Mouse (Mus musculus) heart, embryonic 12.5 days (tissue): ENCODE measurements around the gene Epha2. TPM values are rescaled to one million over a fixed set of nuclear protein-coding genes. Genes with fewer than 3 reads are reported as not detected.

Experiments used
- ATAC-seq: fragments of 200-750 bp; cut with Nextera tagmentation; 2 replicates; pipeline ENCODE4 v1.8.0; 2017; ENCODE audit warnings: moderate TSS enrichment, moderate library complexity; ENCODE audit not compliant: insufficient number of reproducible peaks, low FRiP score
- H3K27ac ChIP-seq: fragments of 300-500 bp; sonication (generic); 2 replicates; pipeline ENCODE4 v1.5.1; 2016; ENCODE audit warnings: mild to moderate bottlenecking, moderate library complexity; ENCODE audit not compliant: poor library complexity, severe bottlenecking
- H3K27me3 ChIP-seq: fragments of 300-500 bp; sonication (generic); replicated peaks from 2 replicates; pipeline ENCODE4 v1.6.1; 2016; ENCODE audit warnings: mild to moderate bottlenecking, moderate library complexity
- H3K36me3 ChIP-seq: fragments of 300-500 bp; sonication (generic); 2 replicates; pipeline ENCODE4 v1.6.1; 2016; ENCODE audit warnings: mild to moderate bottlenecking, moderate library complexity
- H3K4me1 ChIP-seq: fragments of 300-500 bp; sonication (generic); replicated peaks from 2 replicates; pipeline ENCODE4 v1.6.1; 2016; ENCODE audit warnings: mild to moderate bottlenecking
- H3K4me2 ChIP-seq: fragments of 300-500 bp; sonication (generic); 2 replicates; pipeline ENCODE4 v1.6.1; 2016; ENCODE audit warnings: mild to moderate bottlenecking, moderate library complexity
- H3K4me3 ChIP-seq: fragments of 300-500 bp; sonication (generic); 2 replicates; pipeline ENCODE4 v1.5.1; 2016; ENCODE audit warnings: mild to moderate bottlenecking
- H3K9ac ChIP-seq: fragments of 300-500 bp; sonication (generic); 2 replicates; pipeline ENCODE4 v1.6.1; 2016; ENCODE audit warnings: mild to moderate bottlenecking, moderate library complexity
- H3K9me3 ChIP-seq: fragments of 300-500 bp; sonication (generic); replicated peaks from 2 replicates; pipeline ENCODE4 v1.6.1; 2016; ENCODE audit warnings: mild to moderate bottlenecking, moderate library complexity
- WGBS: fragments of 180-500 bp; shearing (Covaris S2); methylation state at CpG from one replicate; pipeline ENCODE4 v1.1.7; 2016; 5-methylcytosine and 5-hydroxymethylcytosine counted together
- polyA plus RNA-seq: library from polyadenylated mRNA; unstranded; fragments of >200 nt; fragmentation: Nextera tagmentation; extraction: Ambion mirVana; gene quantifications from 2 replicates; pipeline ENCODE4 v1.2.1, GENCODE M21; 2016

Epha2 gene
- polyA plus RNA-seq, 1 experiment from 2014 or later: 5.3 TPM

DNA sequence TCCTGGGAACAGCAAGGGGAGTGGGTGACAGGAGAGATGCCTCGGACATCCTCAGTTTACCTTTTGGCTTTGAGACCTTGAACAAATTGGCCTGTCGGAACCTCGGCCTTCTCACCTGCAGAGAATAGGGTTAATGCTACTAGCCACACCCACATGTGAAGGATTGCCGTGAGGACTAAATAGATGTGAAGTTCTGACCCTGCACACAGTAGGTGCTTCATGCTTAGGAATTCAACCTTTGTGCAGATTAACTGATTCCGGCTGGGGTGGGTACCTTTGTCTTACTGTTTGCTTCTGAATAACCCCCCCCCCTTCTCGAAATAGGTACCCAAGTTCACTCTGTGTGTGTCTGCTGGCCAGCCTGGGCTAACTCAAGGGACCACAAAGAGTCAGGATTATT is 13.7 kb downstream of the Epha2 start:
- Histone ChIP-seq H3K9me3 (no peaks in the 10 kb centered on the region), H3K36me3 (peaks cover 34% of the 10 kb centered on the region), H3K4me2 (no peak overlapping the region), H3K27me3 (no peaks in the 10 kb centered on the region), H3K9ac (no peak overlapping the region), H3K4me3 (no peak overlapping the region), H3K4me1 (peaks cover 71% of the 10 kb centered on the region), H3K27ac (peak overlapping the region; percentile 56; the same call in 1 of the 2 replicates)
- no peak for ATAC-seq
- 89% methylated on average over 6 of the region's 6 CpGs for WGBS

DNA sequence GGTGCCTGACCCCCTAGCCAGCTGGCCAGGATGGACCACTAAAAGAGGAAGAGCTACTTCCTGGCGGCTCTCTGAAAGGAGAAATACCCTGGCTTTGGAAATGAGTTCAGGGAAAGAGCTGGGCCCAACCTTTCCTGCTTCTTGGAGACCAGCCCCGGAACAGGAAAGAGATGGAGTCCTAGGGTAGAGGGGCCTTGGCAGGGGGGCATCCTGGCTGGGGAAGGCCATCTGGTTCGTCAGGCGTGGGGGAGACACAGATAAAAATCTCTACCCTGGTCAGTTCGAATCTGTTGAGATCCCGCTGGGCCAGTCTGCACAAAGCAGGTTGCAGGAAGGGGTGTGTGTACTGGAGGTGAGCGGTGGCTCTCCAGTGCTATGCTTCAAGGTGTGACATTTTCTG is 15.0 kb downstream of the Epha2 start:
- H3K36me3 ChIP-seq: peaks cover 43% of the 10 kb centered on the region
- WGBS: 55% methylated on average over 7 of the region's 7 CpGs
- peak overlapping the region; percentile 8; the same call in 1 of the 2 replicates for H3K27ac ChIP-seq
- no peak overlapping the region for H3K4me2 ChIP-seq
- H3K4me1 ChIP-seq: peaks cover 59% of the 10 kb centered on the region
- ATAC-seq: no peak
- H3K27me3 ChIP-seq: no peaks in the 10 kb centered on the region
- no peaks in the 10 kb centered on the region for H3K9me3 ChIP-seq
- no peak overlapping the region for H3K9ac ChIP-seq
- no peak overlapping the region for H3K4me3 ChIP-seq

GRCm38 (mm10) chr4:141316498-141317180 is 15.6 kb downstream of the Epha2 start:
- WGBS: 83% methylated on average over 18 of the region's 18 CpGs

DNA sequence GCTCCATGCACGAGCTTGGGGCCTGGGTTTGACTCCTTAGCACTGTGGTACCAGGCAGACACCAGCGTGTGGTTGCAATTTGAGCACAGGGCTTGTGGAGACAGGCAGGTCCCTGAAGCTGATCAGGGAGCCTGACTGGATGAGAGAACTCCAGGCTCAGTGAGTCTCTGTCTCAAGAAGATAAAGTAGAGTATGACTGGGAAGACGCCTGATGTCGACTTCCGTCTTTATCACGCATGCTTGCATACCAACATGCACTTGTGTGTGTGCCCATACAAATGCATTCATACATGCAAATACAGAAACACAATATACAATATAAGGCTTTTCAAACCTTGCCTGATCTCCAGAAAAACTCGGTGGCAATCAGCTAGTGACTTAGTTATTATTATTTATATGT is 16.9 kb downstream of the Epha2 start:
- Histone ChIP-seq H3K9me3 (no peaks in the 10 kb centered on the region), H3K36me3 (peaks cover 62% of the 10 kb centered on the region), H3K27me3 (no peaks in the 10 kb centered on the region), H3K4me2 (no peak overlapping the region), H3K4me3 (no peak overlapping the region), H3K9ac (no peak overlapping the region), H3K27ac (no peak overlapping the region), H3K4me1 (peaks cover 40% of the 10 kb centered on the region)
- no peak for ATAC-seq
- 78% methylated on average over 7 of the region's 7 CpGs for WGBS

More at GRCm38 (mm10) chr4:141316498-141317180, 15.6 kb downstream of the Epha2 start:
- Histone ChIP-seq H3K4me3 (no peak overlapping the region), H3K27ac (no peak overlapping the region), H3K4me2 (no peak overlapping the region), H3K9ac (no peak overlapping the region), H3K27me3 (no peaks in the 10 kb centered on the region), H3K36me3 (peaks cover 49% of the 10 kb centered on the region), H3K9me3 (no peaks in the 10 kb centered on the region), H3K4me1 (peaks cover 52% of the 10 kb centered on the region)
- ATAC-seq: no peak

GRCm38 (mm10) chr4:141322526-141322925 is 21.5 kb downstream of the Epha2 start:
- ATAC-seq: no peak
- no peak overlapping the region for H3K27ac ChIP-seq
- peaks cover 75% of the 10 kb centered on the region for H3K36me3 ChIP-seq
- no peaks in the 10 kb centered on the region for H3K27me3 ChIP-seq
- no peaks in the 10 kb centered on the region for H3K9me3 ChIP-seq
- H3K4me2 ChIP-seq: no peak overlapping the region
- peaks cover 37% of the 10 kb centered on the region for H3K4me1 ChIP-seq
- H3K4me3 ChIP-seq: no peak overlapping the region
- WGBS: 77% methylated on average over 11 of the region's 11 CpGs
- no peak overlapping the region for H3K9ac ChIP-seq

- H3K4me2 ChIP-seq: no peak overlapping the region
- H3K27me3 ChIP-seq: no peaks in the 10 kb centered on the region
- no peak overlapping the region for H3K9ac ChIP-seq
- peak overlapping the region; percentile 63; the same call in 1 of the 2 replicates for H3K27ac ChIP-seq
- 67% methylated on average over 6 of the region's 6 CpGs for WGBS
- ATAC-seq: no peak
- peaks cover 37% of the 10 kb centered on the region for H3K4me1 ChIP-seq
- H3K36me3 ChIP-seq: peaks cover 70% of the 10 kb centered on the region
- no peak overlapping the region for H3K4me3 ChIP-seq
- no peaks in the 10 kb centered on the region for H3K9me3 ChIP-seq
Measured at GRCm38 (mm10) chr4:141324771-141325191, 23.7 kb downstream of the Epha2 start.

DNA sequence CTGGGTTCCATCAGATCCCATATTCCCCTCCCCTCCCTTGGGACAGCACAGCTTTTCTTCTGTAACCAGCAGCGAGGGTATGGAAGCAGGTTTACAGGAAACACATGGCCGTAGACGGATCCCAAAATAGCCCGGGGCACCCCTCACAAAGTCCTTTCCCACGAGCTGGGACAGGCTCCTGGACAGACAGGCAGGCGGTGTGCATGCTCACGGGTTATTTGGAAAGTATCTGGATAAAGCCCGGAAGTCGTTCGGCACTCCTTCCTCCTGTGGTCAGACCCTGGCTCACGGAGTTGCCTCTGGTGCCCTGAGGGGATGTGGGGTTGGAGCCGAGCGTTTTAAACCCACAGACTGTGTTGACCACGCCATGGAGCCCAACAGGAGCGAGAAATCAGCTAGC is 24.6 kb downstream of the Epha2 start:
- no peaks in the 10 kb centered on the region for H3K9me3 ChIP-seq
- WGBS: 28% methylated on average over 15 of the region's 15 CpGs
- peak overlapping the region; percentile 63 for H3K27ac ChIP-seq
- H3K4me2 ChIP-seq: no peak overlapping the region
- peaks cover 65% of the 10 kb centered on the region for H3K36me3 ChIP-seq
- ATAC-seq: peak; percentile 16; the same call in 1 of the 2 replicates
- 0 out of 2 replicates have a peak overlapping the region, but pooled peaks have one; percentile 0 for H3K9ac ChIP-seq
- H3K4me1 ChIP-seq: peaks cover 37% of the 10 kb centered on the region
- no peak overlapping the region for H3K4me3 ChIP-seq
- H3K27me3 ChIP-seq: no peaks in the 10 kb centered on the region

DNA sequence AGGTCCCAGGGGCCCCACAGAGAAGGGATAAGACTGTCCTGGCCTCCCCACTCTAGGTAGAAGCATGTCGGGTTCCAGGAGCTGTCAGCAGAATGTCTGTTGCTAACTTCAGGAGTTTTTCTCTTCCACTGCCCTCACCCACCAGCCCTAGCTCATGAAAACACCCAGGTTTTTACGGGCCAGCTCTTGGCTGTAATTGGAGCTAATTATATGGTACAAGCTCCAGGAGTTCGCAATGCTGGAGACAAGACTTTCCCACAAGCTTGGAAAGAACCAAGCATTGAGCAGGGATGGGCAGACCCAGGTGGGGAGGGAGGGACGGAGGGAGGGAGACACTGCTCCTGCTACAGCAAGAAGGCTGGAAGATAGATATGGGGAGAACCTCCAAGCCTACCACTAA is 26.0 kb downstream of the Epha2 start:
- Histone ChIP-seq H3K9ac (no peak overlapping the region), H3K4me1 (peaks cover 37% of the 10 kb centered on the region), H3K36me3 (peaks cover 50% of the 10 kb centered on the region), H3K4me2 (no peak overlapping the region), H3K9me3 (no peaks in the 10 kb centered on the region), H3K4me3 (no peak overlapping the region), H3K27me3 (no peaks in the 10 kb centered on the region), H3K27ac (no peak overlapping the region)
- ATAC-seq: no peak
- 59% methylated on average over 4 of the region's 4 CpGs for WGBS

DNA sequence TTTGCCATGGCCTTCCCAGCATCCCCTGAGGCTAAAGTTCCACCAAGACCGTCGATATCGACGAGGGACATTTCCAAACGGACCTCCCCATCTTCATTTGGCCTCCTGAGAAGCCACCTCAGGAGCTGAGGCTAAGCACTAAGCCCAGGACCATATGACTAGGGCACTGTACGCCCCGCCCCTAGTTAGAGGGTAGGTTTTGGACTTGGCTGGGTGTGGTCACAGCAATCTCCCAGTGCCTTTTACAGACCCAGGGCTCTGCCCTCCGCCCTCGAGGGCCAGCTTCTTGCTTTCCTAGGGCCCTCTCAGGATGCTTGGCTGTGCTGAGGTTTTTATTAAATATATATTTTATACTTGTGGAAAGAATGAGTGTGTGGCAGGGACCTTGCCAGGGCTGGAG is 27.7 kb downstream of the Epha2 start:
- Histone ChIP-seq H3K27me3 (no peaks in the 10 kb centered on the region), H3K4me2 (no peak overlapping the region), H3K4me3 (no peak overlapping the region), H3K27ac (no peak overlapping the region), H3K36me3 (peaks cover 34% of the 10 kb centered on the region), H3K9ac (no peak overlapping the region), H3K4me1 (peaks cover 39% of the 10 kb centered on the region), H3K9me3 (no peaks in the 10 kb centered on the region)
- WGBS: 79% methylated on average over 9 of the region's 9 CpGs
- ATAC-seq: no peak

DNA sequence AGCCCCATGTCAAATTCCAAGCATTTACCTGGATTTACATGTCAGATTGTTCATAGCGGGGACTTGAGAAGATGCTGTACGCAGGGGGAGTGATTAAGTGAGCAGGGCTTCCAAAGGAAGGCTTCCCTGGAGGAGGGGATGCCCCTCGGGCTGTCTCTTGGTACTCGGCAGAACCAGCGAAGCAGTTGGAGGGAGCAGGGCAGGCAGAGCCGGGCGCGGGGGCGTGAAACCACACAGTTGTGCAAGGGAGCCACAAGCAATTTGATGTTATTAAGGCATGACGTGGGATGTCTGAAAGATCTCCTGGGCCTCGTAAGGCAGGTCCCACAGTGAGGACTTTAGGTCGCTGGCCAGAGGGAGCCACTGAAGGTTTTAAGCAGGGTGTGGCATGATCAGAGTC is 28.9 kb downstream of the Epha2 start:
- Histone ChIP-seq H3K9me3 (no peaks in the 10 kb centered on the region), H3K9ac (no peak overlapping the region), H3K4me3 (no peak overlapping the region), H3K27me3 (no peaks in the 10 kb centered on the region), H3K4me2 (no peak overlapping the region), H3K36me3 (peaks cover 22% of the 10 kb centered on the region), H3K27ac (no peak overlapping the region), H3K4me1 (peaks cover 37% of the 10 kb centered on the region)
- WGBS: 69% methylated on average over 12 of the region's 12 CpGs
- no peak for ATAC-seq

DNA sequence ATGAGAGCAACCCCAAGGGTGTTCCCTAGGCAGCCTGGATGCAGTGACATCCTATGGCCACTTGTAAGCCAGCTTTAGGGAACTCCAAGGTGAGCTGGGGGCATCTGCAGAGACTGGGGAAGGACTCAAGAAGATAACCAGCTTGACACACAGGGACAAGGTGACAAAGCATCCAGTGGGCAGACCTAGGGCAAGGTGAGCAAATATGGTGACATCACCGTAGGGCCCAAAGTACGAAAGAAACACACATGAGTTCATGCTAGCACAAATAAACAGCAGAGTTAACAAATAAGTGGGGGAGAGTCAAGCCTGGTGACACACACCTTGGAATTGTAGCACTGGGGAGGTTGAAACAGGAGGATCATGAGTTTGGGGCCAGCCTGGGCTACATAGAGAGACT is 30.4 kb downstream of the Epha2 start:
- no peak overlapping the region for H3K9ac ChIP-seq
- WGBS: 90% methylated on average over 2 of the region's 2 CpGs
- H3K27ac ChIP-seq: no peak overlapping the region
- H3K36me3 ChIP-seq: peaks cover 22% of the 10 kb centered on the region
- no peaks in the 10 kb centered on the region for H3K9me3 ChIP-seq
- no peak overlapping the region for H3K4me3 ChIP-seq
- peaks cover 37% of the 10 kb centered on the region for H3K4me1 ChIP-seq
- H3K4me2 ChIP-seq: no peak overlapping the region
- H3K27me3 ChIP-seq: no peaks in the 10 kb centered on the region
- no peak for ATAC-seq

DNA sequence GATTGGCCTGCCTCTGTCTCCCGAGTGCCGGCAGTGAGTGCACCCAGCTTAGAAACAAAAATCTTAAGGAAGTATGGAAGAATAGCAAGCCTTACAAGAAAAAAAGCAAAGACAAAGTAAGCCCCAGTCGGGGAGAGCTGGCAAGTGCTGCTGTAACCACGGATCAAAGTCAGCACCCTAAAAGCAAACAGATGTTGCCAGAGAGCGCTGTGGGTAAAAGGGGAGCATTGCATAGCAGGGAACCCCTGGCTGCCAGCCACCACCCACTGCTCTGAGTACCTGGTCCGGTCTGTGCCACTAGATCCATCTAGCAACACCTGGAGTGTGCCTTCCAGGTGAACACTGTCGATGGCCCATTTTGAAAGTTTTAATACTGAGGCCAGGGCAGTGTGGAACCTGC is 31.2 kb downstream of the Epha2 start:
- Histone ChIP-seq H3K4me2 (no peak overlapping the region), H3K9me3 (no peaks in the 10 kb centered on the region), H3K4me3 (no peak overlapping the region), H3K27ac (no peak overlapping the region), H3K9ac (no peak overlapping the region), H3K27me3 (no peaks in the 10 kb centered on the region), H3K4me1 (peaks cover 30% of the 10 kb centered on the region), H3K36me3 (peaks cover 19% of the 10 kb centered on the region)
- WGBS: 74% methylated on average over 7 of the region's 7 CpGs
- no peak for ATAC-seq
